Mouse (Mus musculus): ENCODE data around the gene Fosl2.

Fosl2 gene

DNA sequence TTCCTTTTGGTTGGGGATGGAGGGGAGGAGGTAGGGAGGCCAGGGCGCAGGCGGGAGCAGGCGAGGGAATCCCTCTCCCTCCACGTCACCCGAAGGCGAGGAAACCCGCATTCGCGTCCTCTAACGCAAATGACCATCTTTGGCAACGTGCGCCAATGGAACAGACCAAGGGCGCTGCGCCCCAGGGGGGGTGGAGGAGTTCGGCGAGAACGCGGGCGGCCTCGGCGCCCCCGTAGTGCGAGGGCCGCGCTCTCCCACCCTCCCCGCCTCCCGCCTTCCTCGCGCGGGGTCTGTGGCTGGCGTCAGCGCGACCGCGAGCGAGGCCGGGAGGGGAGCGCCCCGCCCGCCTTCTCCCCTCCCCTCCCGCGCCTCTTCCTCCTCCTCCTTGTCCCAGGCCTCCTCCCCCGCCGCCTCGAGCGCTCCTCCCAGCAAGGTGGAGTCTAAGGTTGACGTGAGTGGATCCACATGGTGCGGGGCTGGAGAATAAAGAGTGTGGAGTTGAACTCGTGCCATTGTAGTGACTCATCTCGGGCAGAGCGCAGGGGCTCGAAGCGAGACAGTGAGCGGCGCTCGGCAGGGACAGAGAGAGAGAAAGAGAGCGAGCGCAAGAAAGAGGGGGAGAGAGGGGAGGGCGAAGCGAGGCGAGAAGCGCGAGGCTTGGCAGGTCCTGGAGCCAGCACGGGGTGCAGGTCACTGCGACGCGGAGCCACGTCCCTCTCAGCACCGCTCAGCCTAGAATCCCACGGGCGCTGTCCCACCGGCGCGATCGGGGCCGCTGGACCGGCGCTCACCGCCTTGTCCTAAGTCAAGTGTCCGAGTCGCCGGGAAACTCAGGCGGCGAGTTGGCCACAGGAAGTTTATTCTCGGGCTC is at the start of gene Fosl2:
Gene Fosl2, plus strand, starts transcription at position 466 of the 871 bp plus-strand sequence.
- ChIA-PET POLR2A (interaction anchor here in 3 of 4 experiments (0.5 to 2.8 kb wide), 15 partner anchors 9 to 873 kb away, joined by 3 to 16 read pairs (median 4); partner anchors contain the start of gene Mrpl33 (in 3 of the 3)), CTCF (interaction anchor here in 1 of 4 experiments (0.7 kb wide), 1 partner anchor 409 kb away, joined by 4 read pairs; no protein-coding TSS in a partner anchor)

DNA sequence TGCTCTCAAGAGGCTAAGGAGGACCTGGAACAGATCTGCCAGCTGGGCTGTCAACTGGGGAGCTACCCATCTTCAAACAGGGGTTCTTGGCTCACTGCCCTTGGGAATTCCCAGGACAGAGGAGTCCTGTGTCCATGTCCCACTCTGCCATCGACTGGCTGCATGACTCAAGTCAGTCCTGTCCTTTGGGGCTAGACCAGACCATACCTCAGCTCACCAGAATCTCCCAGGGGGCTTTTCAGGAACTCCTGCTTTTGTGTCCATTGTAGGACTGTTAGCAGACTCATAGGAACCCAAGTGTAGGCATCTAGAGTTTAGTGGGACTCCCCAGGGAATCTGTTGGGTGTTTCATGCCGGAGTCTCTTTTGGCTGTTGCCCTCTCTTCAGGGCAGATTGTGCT is 49.6 kb upstream of the Fosl2 start:
- ChIA-PET POLR2A (interaction anchor here in 2 of 4 experiments (0.6 to 0.9 kb wide), 3 partner anchors 15 to 491 kb away, joined by 3 to 5 read pairs (median 4); no protein-coding TSS in a partner anchor), CTCF (no interaction called here)

DNA sequence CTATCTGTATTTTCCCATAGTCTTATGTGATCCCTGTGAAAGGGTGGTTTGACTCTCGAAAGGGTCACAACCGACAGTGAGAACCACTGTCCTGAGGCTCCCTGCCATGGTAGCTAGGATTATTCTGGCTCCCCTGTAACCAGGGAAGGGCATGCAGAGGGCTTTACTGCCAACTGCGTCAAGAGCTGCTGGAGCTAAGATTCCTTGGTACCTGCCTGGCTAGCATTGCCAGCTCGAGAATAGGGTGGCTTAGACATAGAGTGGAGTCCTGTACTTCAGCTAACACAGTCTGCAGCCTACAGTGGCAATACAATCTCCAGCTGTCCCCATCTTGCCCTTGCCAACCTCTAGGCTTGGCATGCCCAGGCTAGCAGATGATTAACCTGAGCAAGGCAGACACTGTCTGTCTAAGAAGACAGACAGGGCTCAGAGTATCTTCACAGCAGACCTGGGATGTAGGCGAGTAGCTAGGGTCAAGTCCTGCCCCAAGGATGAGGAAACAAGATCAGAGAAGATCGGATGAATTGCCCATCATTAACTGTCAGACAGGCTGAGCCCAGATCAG is 49.0 kb upstream of the Fosl2 start:
- CTCF ChIA-PET, result no interaction called here
- POLR2A ChIA-PET, result interaction anchor here in 2 of 4 experiments (0.6 to 0.9 kb wide), 3 partner anchors 33 to 492 kb away, joined by 3 to 5 read pairs (median 3); no protein-coding TSS in a partner anchor

DNA sequence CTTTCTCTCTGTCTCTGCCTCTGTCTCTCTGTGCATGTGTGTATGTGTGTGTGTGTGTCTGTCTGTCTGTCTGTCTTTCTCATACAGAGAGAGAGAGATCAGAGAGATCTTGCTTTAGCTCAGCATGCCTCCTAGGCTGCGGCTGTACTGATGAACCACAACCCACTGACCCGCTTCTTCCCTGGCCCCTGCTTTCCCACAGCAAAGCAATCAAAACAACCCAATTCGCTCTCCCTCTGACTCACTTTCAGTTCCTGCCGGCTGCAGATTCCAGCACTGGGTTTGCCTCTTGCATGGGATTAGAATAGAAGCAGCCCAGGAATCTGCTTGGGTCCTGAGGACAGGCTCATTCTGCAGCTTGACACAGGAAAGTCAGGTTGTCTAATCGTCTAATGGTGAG is 46.1 kb upstream of the Fosl2 start:
- ChIA-PET CTCF (interaction anchor here in 1 of 4 experiments (1.2 kb wide), 1 partner anchor 77 kb away, joined by 5 read pairs; no protein-coding TSS in a partner anchor), POLR2A (interaction anchor here in 1 of 4 experiments (0.6 kb wide), 1 partner anchor 165 kb away, joined by 4 read pairs; no protein-coding TSS in a partner anchor)

DNA sequence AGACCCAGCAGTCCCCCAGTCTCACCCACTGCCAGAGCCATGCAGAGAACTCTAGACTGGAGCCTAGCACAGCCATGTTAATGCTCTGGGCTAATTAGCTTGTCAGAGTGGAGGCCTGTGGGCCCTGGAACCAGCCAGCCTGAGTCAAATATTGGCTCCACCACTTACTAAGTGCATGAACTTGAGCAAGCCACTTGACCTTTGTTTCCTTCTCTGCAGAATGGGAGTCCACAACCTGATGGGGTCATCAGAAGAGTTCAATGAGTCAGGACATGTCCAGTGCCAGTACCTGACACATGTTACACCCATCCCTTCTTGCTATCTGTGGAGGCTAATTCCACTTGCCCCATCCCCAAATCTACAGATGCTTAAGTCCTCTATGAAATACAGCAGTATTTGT is 43.3 kb upstream of the Fosl2 start:
- CTCF ChIA-PET, result no interaction called here
- POLR2A ChIA-PET, result no interaction called here

DNA sequence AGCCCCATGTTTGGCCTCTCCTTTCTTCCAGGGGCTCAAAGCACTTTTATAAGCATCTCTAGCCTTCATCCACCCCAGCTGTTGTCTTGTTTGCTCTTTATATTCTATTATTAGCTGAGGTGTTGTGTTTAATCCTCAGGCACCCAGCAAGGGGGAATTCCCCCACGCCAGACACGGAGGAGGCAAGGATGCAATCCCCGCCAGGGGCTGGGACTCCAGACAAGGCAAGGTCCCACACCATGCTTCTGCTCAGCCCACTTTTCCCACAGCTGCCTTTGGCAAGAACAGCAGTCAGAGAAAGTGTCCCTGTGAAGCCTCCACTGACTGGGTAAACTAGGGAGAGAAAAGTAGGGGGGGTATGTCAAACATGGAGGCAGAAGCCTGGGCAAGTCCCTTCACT is 36.9 kb upstream of the Fosl2 start:
- CTCF ChIA-PET, result no interaction called here
- POLR2A ChIA-PET, result interaction anchor here in 1 of 4 experiments (0.6 kb wide), 1 partner anchor 51 kb away, joined by 3 read pairs; no protein-coding TSS in a partner anchor

DNA sequence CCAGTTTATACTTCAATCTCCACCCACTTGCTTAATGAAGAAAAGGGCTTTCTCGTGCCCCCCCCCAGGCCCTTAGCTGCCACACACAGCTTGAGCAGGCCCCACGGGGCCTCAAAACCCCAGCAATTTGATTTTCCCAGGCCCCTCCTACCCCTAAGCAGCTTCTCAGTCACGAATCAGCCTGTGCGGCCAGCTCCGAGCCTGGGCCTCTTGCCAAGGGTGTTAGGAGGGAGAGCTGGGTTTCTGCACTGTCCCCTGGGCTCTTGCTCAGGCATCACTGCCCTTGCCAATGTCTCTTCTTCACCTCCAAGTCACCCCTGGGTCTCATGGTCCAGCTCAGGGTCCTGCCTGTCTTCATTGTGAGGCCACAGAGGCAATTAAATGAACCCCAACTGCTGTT is 33.1 kb upstream of the Fosl2 start:
- POLR2A ChIA-PET, result interaction anchor here in 1 of 4 experiments (1.0 to 1.3 kb wide), 2 partner anchors 13 to 16 kb away, joined by 3 to 4 read pairs; no protein-coding TSS in a partner anchor
- CTCF ChIA-PET, result interaction anchor here in 2 of 4 experiments (0.6 to 1.7 kb wide), 2 partner anchors 58 to 114 kb away, joined by 3 read pairs; no protein-coding TSS in a partner anchor

DNA sequence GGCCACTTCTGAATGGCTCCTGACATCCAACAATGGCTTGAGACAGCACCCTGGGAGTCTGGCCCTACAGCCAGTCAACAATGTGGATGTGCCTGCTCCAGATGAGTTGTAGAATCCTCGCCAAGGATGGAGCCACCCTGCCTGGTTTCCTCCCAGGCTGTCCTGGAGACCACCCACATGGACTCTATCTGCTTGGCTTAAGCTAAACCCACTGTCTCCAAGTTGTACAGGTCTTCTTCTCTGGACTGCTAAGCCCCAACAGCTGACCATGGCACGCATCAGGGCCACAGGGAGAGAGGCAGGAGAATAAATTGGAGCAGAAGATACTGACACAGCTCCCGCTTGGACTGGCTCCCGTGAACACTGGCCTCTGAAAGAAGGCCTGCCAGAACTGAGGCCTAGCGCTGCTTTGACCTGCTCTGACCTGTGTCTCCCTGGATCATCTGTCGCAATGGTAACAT is 32.6 kb upstream of the Fosl2 start:
- POLR2A ChIA-PET, result interaction anchor here in 1 of 4 experiments (1.0 to 1.3 kb wide), 2 partner anchors 13 to 16 kb away, joined by 3 to 4 read pairs; no protein-coding TSS in a partner anchor

DNA sequence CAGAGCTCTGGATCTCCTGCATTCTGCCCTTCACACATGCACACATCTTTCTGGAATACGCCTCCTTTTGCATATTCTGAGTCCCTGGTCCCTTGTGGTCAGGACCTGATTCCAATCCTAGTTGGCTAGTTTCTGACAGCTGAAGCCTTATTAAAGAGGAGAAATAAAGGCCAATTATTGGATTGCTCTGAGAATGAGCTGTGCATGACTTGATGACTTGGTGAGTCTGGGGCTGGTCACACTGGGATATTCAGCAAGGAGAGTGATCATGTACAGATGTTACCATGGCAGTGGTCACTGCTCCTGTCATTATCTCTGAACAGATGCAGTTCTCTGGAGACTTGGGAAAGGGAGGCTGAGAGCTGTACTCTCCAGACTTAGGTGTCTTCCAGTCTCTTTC is 32.1 kb upstream of the Fosl2 start:
- POLR2A ChIA-PET, result interaction anchor here in 1 of 4 experiments (1.3 kb wide), 1 partner anchor 15 kb away, joined by 3 read pairs; no protein-coding TSS in a partner anchor
- CTCF ChIA-PET, result interaction anchor here in 1 of 4 experiments (1.7 kb wide), 1 partner anchor 113 kb away, joined by 3 read pairs; no protein-coding TSS in a partner anchor

More for the DNA sequence above, 32.6 kb upstream of the Fosl2 start:
- CTCF ChIA-PET, result interaction anchor here in 1 of 4 experiments (1.7 kb wide), 1 partner anchor 114 kb away, joined by 3 read pairs; no protein-coding TSS in a partner anchor

DNA sequence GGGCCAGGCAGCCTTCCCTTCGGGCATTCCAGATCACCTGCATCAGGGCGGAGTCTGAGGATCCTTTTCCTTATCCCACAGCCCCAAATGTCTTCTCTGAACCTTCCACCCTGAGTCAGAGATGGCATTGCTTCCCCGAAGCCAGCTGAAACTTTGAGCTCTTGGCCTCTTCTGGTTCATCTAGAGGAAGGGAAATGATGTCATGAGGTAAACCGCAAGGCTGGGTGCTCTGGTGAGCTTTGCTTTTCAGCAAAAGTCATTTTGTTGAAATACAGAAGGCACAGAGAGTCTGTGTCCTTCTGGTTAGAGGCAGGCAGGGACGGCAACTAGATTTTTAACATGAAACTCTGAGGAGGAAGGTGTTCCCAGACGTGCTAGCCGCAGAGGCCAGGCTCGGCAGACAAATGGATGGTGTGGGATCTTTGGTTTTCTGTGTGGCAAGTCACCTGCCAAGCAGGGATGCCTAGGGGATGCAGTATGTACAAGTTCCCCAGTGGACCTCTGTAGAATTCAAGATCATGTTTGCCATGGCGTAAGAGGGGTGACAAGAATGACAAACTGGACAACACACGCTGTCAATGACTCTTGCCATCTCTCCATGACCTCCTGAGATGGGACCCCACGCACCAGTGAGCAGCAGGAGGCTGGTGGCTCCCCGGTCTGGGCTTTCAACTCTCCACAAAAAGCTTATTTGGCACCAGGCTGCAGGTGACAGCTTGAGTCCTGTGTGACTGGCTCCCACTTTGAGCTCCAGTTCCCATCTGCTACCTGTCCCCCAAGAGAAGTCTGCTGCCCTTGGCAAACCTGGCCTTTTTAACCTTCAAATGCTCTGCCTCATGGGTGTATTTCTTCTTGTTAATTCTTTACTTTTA is 31.2 kb upstream of the Fosl2 start:
- CTCF ChIA-PET, result interaction anchor here in 1 of 4 experiments (1.7 kb wide), 1 partner anchor 112 kb away, joined by 3 read pairs; no protein-coding TSS in a partner anchor

DNA sequence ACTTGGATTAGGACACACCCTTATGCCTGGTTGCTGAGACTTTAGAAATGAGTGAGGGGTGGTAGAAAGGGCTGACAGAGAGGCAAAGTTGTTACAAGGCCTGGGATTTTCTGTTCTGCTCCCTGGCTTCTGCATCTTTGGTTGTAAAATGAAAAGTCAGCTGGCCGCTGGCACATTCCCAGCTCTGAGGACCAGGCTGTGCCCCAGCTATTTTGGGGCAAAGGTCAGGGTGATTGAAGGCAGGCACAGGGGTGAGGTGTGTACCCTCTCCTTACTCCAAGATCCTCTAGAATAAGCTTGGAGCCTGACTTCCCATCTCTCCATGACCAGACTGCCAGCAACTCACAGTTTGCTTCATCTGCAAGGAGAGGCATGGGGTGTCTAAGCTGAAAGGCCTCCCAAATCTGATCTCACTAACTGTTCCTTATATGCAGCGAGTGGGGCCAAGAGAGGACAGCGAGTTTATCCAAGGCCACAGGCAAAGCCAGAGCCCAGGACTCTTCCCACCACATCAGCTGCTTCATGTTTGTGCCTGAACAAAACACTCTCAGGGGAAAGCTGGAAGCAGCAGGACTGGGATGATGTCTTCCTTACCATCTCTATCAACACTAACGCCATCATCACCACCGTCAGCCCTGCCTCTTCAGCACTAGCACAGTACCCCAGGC is 29.0 kb upstream of the Fosl2 start:
- ChIA-PET POLR2A (interaction anchor here in 2 of 4 experiments (0.5 to 0.7 kb wide), 2 partner anchors 13 to 362 kb away, joined by 3 read pairs; no protein-coding TSS in a partner anchor), CTCF (interaction anchor here in 1 of 4 experiments (0.6 kb wide), 1 partner anchor 244 kb away, joined by 3 read pairs; no protein-coding TSS in a partner anchor)

More for the DNA sequence above, 31.2 kb upstream of the Fosl2 start:
- POLR2A ChIA-PET, result no interaction called here

DNA sequence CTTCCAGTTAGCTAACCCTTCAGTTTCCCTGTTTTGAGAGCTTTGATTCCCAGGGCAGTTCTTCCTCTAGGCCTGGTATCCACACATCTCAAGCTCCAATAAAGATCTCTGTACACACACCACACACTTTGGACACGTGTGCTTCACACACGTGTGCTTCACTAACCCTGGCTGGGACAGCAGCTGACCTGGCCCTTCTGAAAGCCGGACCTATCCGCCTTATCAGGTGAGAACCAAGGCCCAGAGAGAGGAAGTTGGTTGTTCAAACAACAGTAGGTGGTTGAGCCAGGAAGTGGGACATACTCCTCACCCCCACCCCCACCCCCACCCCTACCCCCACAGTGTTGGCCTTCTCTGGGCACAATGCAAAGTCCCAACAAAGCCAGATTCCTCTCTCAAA is 24.9 kb upstream of the Fosl2 start:
- ChIA-PET POLR2A (no interaction called here), CTCF (interaction anchor here in 1 of 4 experiments (0.7 kb wide), 1 partner anchor 415 kb away, joined by 3 read pairs; no protein-coding TSS in a partner anchor)

DNA sequence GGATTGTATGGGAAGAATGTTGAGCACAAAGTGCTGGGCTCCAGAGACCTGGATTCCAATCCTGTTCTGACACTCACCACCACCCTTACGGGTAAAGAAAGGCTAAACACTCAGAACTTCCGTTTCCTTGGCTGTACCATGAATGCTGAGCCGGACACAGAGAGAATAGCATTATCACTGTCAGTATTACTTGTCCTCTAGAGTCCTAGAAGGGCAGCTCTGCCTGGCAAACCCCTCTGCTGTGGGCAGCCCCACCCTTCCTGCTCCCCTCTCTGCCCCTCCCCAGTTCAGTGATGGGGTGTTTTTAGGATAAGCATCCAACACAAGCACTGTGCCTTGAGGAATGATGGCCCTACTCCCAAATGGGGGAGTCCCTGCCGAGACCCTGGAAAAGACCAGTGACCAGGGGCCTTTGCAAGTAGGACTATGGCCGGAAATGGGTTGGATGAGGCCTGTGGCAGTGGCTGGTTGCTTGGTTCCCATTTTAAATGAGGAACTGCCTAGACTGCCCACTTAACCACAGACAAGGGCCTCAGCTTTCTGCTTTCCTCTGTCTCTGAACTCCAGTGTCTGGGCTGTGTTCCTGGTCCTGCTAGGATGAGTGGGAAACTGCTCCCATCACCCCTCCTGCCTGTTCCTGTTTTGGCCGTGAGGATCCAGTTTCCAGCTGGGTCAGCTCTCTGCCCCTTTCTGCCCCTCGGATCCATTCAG is 23.2 kb upstream of the Fosl2 start:
- ChIA-PET CTCF (no interaction called here), POLR2A (no interaction called here)

DNA sequence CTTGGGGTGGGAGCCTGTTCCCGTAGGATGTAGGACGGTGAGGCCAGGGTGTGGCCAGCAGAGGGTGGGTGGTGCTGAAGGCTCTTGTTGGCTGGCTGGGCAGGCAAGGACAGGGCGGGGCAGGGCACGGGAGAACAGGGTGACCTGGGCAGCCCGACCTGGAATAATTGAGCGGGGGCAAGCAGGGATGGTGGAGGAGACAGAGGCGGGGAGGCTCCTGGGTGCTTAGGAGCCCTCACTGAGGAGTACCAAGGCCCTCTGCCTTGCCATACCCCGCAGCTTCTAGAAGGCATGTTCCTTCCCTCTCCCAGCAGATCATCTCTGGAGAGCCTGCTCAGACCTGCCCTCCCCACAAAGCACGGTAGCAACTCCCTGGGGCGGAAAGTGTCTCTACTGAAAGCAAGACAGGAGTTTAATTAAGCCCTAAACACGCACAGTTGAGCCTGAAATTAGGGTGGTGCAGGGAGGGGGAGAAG is 14.7 kb upstream of the Fosl2 start:
- CTCF ChIA-PET, result interaction anchor here in 2 of 4 experiments (0.6 to 1.6 kb wide), 2 partner anchors 284 to 1138 kb away, joined by 3 to 17 read pairs; no protein-coding TSS in a partner anchor
- POLR2A ChIA-PET, result interaction anchor here in 2 of 4 experiments (0.8 to 2.3 kb wide), 3 partner anchors 12 to 18 kb away, joined by 3 to 9 read pairs (median 3); no protein-coding TSS in a partner anchor

DNA sequence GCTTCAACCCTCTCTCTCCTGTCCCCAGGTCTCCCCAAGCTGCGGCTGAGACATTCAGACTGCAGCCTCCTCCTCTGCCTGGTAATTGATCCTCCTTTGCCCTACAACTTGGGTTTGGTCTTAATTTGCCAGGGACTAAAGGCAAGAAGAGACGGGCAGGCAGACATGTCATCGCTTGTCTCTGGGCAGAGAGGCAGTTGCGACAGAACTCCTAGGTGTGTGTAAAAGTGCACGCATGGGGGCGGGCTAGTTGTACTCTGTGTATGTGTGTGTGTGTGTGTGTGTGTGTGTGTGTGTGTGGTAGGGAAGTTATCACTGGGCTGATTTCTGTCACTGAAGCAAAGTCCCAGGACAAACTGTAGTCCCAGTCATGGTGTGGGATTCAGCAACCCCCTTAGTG is 13.7 kb upstream of the Fosl2 start:
- ChIA-PET POLR2A (interaction anchor here (0.6 to 2.3 kb wide), 5 partner anchors 10 to 585 kb away, joined by 3 to 9 read pairs (median 4); no protein-coding TSS in a partner anchor), CTCF (interaction anchor here in 2 of 4 experiments (0.6 to 1.6 kb wide), 3 partner anchors 46 to 1139 kb away, joined by 3 to 5 read pairs (median 4); no protein-coding TSS in a partner anchor)

DNA sequence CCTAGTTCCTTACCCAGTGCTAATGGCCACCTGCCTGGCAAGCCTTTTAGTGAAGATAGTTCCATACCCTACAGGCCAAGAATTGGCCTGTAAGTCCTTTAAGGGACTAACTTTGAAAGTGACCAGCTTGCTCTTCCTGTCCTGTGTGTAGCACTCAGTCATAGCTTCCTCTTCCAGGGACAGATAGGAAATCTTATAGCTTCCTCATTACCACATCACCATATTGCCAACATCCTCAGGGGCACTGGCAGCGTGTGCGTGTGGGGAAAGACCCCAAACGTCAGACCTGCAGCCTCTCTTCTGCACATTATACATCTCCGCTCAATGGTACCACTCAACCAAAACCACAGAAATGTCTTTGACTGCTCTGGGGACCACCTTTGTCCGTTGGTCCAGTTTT is 13.2 kb upstream of the Fosl2 start:
- POLR2A ChIA-PET, result interaction anchor here in 3 of 4 experiments (0.5 to 2.3 kb wide), 4 partner anchors 9 to 586 kb away, joined by 3 to 9 read pairs (median 4); no protein-coding TSS in a partner anchor
- CTCF ChIA-PET, result interaction anchor here in 1 of 4 experiments (0.7 to 1.6 kb wide), 2 partner anchors 46 to 1139 kb away, joined by 3 to 5 read pairs; no protein-coding TSS in a partner anchor
